Mouse (Mus musculus) gastrocnemius, postnatal 4 days (tissue): ENCODE results near the gene Elane. TPM values are rescaled to one million over a fixed set of nuclear protein-coding genes. Genes with fewer than 3 reads are reported as not detected.

Experiments
- DNase-seq, 2 experiments: peaks; one replicate each; pipeline ENCODE4 v3.0.0; 2021 to 2022; ENCODE audit warnings: low spot score in 2 of 2, mixed read lengths in 2 of 2
- total RNA-seq, 2 experiments: library from RNA; stranded (reverse); gene quantifications; 2 replicates each; pipeline ENCODE4 v1.2.3; 2021

Gene Elane
- total RNA-seq, 2 experiments from 2014 or later: 0.29 TPM; not detected in 1

DNA sequence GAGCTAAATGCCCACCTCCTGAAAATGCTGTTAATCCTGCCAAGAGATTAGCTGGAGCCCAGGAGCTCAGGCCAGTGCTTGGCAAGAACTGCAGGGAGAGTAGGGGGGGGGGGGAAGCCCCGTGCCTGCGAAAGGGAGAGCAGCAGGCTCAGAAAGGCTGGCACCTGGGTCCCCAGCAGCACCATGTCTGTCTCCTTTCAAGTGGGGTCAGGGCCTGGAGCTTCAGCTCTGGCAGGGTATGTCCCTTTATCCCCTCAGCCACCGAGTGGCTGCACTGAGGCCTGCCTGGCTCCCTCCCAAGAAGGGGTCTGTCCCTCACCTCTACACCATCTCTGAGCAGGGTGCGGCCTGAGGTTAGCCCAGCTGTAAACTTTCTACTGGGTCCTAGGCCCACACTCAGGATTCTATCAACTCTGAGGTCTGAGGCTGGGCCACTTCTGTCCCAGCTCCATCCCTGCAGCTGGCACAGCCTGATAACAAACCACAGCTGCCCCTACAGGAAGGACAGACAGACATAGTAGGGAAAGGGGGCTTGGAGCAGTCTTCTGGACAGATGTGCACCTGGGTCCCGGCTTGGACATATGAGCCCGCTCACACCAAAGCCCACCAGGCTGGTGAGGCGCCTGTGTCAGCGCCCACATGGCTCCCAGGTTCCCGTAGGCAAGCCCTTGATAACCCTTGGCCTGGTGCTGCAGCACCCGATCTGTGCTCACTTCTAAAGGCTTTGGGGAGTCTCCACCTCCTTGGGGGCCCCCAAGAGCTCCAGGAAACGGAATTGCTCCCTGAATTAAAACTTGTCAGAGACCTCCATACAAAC lies 28.3 kb downstream of the Elane start:
- no peak for DNase-seq

- no peak for DNase-seq
Observed at GRCm38 (mm10) chr10:79914948-79915596, 29.0 kb downstream of the Elane start.

DNA sequence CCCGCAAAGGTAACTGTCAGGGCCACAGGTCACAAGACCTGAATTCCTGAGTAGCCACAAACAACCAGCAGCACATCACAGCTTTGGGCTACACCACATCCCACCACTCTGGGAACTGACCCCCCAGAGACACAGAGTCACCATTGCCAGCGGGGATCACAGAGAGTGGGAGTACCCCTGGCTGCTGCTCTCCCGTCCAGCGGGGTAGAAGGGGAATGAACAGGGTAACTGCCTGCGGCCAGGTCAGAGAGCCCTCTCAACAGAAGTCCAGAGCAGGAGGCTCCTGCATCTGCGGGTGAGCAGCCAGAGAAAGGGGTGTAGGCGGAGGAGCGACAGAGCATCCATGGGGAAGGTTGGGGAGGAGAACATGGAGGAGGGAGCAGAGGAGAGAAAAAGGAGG lies 30.0 kb downstream of the Elane start:
- no peak for DNase-seq

DNA sequence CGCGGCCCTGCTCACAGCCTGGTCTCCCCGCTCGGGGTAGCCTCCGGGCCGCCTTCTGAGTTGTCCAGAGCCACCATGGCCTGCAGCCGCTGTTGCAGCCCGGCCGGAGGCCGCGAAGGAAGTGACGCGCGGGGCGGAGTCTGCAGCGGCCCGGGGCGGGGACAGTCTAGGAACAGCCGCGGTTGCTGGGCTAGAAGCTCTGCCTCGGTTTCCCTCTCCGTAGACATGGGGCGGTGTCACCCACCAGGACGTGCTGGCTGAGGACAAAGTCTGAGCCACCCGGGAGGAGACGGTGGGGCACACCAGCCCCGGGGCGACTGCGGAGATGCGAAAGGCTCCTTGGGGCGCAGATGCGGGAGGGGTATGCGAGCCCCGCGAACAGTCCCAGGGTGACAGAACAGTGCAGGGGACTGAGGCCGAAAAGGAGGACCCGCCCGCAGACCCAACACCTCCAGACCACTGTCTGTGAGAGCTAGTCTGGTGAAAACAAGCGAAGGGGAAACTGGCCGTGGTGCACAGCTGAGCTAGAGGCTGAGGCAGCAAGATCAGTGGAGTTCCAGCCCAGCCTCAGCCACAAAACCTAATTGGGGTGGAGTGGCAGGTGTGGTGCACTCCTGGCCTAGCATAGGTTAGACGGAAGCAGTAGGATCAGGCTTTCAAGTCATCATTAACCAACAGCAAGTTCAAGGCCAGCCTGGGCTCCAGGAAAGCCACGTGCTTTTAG lies 30.9 kb downstream of the Elane start, which contains the start of gene Kiss1r:
Gene Kiss1r, plus strand, starts transcription at position 164 of the 724 bp plus-strand sequence.
- peak; percentile 83 to 89 for DNase-seq

- DNase-seq: no peak
Observed at GRCm38 (mm10) chr10:79917532-79918100, 31.6 kb downstream of the Elane start.

- DNase-seq: no peak
Observed at GRCm38 (mm10) chr10:79918231-79919078, 32.4 kb downstream of the Elane start.

DNA sequence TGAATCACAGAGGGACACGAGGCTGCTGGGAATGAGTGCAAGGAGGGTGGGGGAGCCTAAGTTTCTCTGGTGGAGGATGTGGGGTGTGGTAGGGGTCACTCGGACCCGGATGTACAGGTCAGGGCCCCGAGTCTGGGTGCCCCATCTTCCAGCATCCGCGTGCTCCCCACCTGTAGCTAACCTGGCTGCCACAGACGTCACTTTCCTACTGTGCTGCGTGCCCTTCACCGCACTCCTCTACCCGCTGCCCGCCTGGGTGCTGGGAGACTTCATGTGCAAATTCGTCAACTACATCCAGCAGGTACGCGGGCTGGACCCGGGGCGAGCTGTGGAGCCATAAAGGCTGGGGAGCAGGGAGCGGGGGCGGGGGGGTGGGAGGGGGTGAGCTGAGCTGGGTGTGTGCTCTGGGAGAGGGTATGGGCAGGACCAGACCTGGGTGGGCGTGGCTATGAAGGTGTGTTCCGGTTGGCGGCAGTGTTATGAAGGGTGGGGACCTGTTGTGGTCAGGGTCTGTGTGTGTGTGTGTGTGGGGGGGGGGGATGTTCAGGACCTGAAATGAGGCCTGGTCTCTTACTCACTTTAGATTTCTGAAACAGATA lies 33.3 kb downstream of the Elane start:
- no peak for DNase-seq

- no peak for DNase-seq
Observed at GRCm38 (mm10) chr10:79920056-79920890, 34.2 kb downstream of the Elane start.

- DNase-seq: no peak
Observed at GRCm38 (mm10) chr10:79920958-79921535, 35.0 kb downstream of the Elane start, which contains the start of gene R3hdm4. Gene R3hdm4 (minus strand): TSS chr10:79921208.

DNA sequence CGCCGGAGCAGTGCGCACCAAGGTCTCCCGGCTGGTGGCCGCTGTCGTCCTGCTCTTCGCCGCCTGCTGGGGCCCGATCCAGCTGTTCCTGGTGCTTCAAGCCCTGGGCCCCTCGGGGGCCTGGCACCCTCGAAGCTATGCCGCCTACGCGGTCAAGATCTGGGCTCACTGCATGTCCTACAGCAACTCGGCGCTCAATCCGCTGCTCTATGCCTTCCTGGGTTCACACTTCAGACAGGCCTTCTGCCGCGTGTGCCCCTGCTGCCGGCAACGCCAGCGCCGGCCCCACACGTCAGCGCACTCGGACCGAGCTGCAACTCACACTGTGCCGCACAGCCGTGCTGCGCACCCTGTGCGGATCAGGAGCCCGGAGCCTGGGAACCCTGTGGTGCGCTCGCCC lies 35.5 kb downstream of the Elane start:
- DNase-seq: no peak

DNA sequence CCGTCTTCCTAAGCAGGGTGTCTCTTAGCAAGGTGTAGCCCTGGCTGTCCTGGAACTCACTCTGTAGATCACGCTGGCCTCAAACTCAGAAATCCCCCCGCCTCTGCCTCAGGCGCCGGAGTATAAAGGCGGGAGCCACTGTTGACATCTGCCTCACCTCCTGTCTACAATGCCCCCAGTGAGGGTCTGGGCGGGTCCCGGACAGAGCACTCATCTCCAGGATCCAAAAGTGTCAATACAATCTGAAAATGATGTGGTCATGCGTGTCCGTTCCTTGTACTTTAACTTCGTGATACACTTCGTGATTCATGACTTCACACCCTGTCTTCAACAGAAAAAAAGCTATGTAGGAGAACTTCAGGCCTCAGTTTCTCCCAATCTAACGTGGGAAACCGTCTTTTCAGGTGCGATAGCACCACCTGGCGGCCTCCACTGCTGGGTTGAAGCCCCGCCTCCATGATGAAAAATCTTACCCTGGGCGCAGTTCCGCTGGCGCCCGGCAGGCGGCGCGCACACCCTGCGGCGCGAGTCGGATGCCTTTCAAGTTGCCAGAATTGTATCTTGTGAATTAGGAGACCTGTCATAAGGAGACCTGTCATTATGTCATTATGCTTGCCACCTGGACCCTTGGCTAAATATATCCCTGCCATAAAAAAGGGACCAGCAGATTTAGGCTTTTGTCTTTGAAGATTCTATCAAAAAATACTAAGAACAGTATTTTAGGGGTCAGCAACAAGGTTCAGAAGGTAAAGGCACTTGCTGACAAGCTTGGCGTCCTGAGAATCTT lies 39.1 kb downstream of the Elane start:
- DNase-seq: peak; percentile 88 to 89

- DNase-seq: no peak
Observed at GRCm38 (mm10) chr10:79925785-79926490, 39.9 kb downstream of the Elane start.

GRCm38 (mm10) chr10:79926491-79927323 lies 40.7 kb downstream of the Elane start, which contains the start of gene Arid3a:
Gene Arid3a (plus strand): TSS chr10:79927043.
- peak; percentile 62 to 86 for DNase-seq

DNA sequence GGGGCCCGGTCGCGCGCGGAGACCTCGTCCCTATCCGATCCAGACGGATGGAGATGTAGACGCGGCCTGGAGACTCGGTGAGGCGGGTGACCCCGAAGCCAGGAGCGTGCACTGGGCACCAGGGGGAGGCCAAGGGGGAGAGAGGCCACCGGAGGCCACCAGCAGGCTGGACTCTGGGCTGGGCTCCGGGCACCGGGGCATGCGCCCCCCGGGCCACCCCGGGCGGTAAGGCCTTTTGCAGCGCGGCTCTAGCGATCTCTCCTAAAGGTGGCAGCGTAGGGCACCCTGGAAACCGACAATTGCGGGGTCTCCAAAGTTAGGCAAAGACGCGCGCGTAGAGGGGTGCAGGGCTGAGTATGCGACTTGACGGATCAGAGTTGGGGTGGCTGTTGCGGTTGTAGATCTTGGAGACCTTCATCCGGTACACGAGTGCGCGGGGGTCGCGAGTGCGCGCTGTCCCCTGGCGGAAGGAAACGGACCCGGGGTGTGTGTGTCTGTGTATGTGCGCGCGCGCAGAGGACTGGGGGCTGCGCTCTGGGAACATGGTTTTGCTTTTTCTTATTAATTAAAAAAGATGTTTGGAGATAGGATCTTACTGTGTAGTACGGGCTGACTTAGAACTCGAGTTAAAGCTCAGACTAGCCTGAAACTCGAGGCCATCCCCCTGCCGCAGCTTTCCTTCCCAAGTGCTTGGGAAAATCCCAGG lies 41.4 kb downstream of the Elane start:
- DNase-seq: peak in 1 of 2 experiments; percentile 52

GRCm38 (mm10) chr10:79928030-79928694 lies 42.1 kb downstream of the Elane start:
- DNase-seq: no peak
